Mouse (Mus musculus): ENCODE data around the gene Col11a2. TPM values are rescaled to one million over a fixed set of nuclear protein-coding genes. Genes with fewer than 3 reads are reported as not detected.

The Col11a2 gene
- polyA plus RNA-seq, 1 experiment from 2014 or later = 1.6 TPM

DNA sequence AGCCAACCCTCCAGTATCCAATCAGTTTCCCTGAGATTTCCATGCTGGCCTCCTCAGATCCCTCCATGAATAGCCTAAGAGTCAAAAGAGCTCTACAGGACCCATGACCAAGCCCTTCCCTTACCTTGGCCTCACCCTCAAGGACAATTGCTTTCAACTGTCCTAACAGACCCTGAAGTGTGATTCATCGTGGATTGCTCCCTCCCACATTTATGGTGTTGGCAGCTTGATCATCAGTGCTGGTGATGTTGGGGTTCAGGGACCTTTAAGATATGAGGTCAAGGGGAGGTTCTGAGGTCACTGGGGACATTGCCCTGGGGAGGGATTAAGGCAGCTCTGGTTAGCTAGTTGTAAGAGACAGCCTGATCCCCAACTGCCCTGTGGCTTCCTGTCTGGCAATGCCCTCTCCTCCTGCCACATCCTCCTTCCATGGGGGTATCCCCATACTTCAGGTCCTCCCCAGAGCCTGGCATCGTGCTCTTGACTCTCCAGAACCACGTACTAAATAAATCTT is 57.3 kb downstream of the Col11a2 start:
- H3K4me3 ChIP-seq (replicated peaks; ENCODE audit: low read depth, low read length) = no peak overlapping the region
- H3K9me3 ChIP-seq (replicated peaks; ENCODE audit: low read length) = no peaks in the 10 kb centered on the region
- no peak overlapping the region for H3K4me2 ChIP-seq (ENCODE audit: low read length)
- WGBS = 69% methylated on average over 3 of the region's 3 CpGs
- H3K9ac ChIP-seq (ENCODE audit: low read depth, low read length) = no peak overlapping the region
- DNase-seq (ENCODE audit: low spot score) (no peak), ATAC-seq (replicated peaks; ENCODE audit: low FRiP score, low read depth) (no peak)
- H3K27me3 ChIP-seq (ENCODE audit: insufficient read depth, low read length) = no peaks in the 10 kb centered on the region
- no peak for TF ChIP-seq CTCF (IDR thresholded peaks at IDR 0.05; ENCODE audit: low read depth)
- peaks cover 5% of the 10 kb centered on the region; the same call in 1 of the 2 replicates for H3K4me1 ChIP-seq (replicated peaks; ENCODE audit: insufficient read depth, low read length)
- H3K36me3 ChIP-seq (ENCODE audit: insufficient read depth, low read length) = no peaks in the 10 kb centered on the region
- H3K27ac ChIP-seq = no peak overlapping the region

DNA sequence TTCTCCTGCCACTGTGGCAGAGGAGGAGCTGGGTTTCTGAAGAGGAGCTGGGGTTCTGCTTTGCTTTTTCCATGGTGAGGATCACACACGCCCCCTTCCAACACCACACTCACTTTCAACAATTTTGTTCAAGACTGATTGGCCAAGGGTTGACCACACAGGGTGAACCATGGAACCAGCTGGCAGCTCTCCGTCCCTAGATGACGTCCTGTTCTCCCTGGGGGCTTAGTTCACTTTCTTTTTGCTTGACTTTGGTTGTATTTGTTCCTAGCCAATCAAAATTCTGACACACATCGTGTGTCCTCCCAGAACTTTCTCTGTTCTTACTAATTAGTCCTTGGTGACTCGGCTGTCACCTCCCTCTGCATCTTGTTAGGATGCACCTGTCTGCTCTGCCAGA is 58.0 kb downstream of the Col11a2 start:
- Histone ChIP-seq H3K4me2 (ENCODE audit: low read length) (no peak overlapping the region), H3K4me1 (replicated peaks; ENCODE audit: insufficient read depth, low read length) (peaks cover 5% of the 10 kb centered on the region; the same call in 1 of the 2 replicates), H3K36me3 (ENCODE audit: insufficient read depth, low read length) (no peaks in the 10 kb centered on the region), H3K27ac (no peak overlapping the region), H3K27me3 (ENCODE audit: insufficient read depth, low read length) (no peaks in the 10 kb centered on the region), H3K4me3 (replicated peaks; ENCODE audit: low read depth, low read length) (no peak overlapping the region), H3K9me3 (replicated peaks; ENCODE audit: low read length) (no peaks in the 10 kb centered on the region), H3K9ac (ENCODE audit: low read depth, low read length) (no peak overlapping the region)
- ATAC-seq (replicated peaks; ENCODE audit: low FRiP score, low read depth) (no peak), DNase-seq (ENCODE audit: low spot score) (no peak)
- 54% methylated on average over 5 of the region's 5 CpGs for WGBS
- TF ChIP-seq CTCF (IDR thresholded peaks at IDR 0.05; ENCODE audit: low read depth) = no peak

DNA sequence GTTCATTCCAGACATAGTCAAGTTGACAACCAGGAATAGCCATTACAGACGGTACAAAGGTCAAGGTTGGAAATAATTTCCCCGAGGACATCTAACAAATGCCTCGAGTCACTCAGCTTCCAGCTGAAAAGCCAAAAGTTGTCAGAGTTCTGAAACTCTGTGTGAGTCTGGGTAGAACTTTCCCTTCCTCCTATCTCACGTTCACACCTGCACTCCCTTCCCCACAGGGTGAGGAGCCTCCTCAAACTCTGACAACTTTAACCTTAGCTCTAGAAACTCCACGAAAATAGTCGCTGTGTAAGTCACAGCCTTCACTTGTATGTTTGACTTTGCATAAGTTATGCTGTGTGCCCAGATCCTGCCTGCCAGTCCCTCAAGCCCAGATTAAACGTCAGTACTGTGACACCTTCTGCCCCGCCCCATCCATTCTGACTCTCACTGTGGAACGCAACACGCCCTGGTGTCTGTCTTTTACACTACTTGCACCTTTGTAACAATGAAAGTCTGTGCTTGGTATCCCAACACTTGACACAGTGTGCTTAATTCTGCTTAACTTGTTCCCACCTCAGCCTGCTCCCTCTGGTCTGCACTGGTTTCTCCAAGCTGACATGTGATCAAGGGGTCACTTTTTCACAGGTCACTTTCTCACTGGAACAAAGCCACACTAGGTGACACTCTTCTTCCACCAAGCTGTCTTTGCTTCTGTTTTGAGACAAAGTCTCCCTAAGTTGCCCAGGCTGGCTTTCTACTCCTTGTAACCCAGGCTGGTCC is 59.7 kb downstream of the Col11a2 start:
- Histone ChIP-seq H3K4me3 (replicated peaks; ENCODE audit: low read depth, low read length) (no peak overlapping the region), H3K4me1 (replicated peaks; ENCODE audit: insufficient read depth, low read length) (peaks cover 5% of the 10 kb centered on the region; the same call in 1 of the 2 replicates), H3K9ac (ENCODE audit: low read depth, low read length) (no peak overlapping the region), H3K9me3 (replicated peaks; ENCODE audit: low read length) (no peaks in the 10 kb centered on the region), H3K4me2 (ENCODE audit: low read length) (no peak overlapping the region), H3K27ac (peak overlapping the region; percentile 21; the same call in 1 of the 2 replicates), H3K27me3 (ENCODE audit: insufficient read depth, low read length) (no peaks in the 10 kb centered on the region), H3K36me3 (ENCODE audit: insufficient read depth, low read length) (no peaks in the 10 kb centered on the region)
- DNase-seq (ENCODE audit: low spot score) (no peak), ATAC-seq (replicated peaks; ENCODE audit: low FRiP score, low read depth) (peak; percentile 37; the same call in 1 of the 2 replicates)
- WGBS = 40% methylated on average over 10 of the region's 10 CpGs
- TF ChIP-seq CTCF (IDR thresholded peaks at IDR 0.05; ENCODE audit: low read depth) = no peak

DNA sequence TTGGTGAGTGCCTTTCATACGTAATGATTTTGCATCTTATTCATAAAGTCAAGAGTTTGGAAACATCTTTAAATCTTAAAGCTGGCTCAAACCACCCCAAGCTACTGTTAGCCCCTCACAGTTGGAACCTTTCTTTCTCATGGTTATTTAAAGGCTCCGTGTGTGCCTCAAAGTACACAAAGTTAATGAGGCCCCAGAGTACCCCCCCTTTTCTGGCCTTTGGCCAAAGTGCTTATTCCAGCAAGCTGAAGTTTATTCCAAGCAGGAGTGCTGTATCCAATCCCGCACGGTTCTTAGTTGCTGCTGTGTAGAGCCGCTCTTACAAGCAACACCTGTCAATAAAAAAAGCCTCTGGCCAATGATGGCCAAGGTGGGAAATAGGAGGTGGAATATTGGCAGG is 60.3 kb downstream of the Col11a2 start:
- DNase-seq (ENCODE audit: low spot score) = no peak
- ATAC-seq (replicated peaks; ENCODE audit: low FRiP score, low read depth) = no peak
- WGBS = 46% methylated on average over 5 of the region's 5 CpGs

DNA sequence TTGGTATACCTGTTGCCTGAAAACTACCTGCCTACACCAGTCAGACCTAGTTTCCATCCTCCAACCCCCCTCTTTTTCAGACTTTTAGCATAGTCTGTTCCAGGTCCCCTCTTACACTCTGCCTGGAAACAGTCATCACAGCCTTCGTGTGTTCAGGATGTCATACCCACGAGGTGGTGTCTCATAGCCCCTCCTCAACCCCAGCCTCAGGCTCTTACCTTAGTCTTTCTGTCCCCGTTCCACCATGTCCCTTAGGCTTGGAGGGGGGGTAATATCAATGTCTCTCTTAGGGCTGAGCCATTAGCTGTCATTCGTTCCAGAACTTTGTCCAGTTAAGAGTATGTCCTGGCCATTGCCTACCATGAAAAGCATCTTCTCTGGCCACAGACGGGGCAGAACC is 61.9 kb downstream of the Col11a2 start:
- H3K4me1 ChIP-seq (replicated peaks; ENCODE audit: insufficient read depth, low read length) = peaks cover 5% of the 10 kb centered on the region; the same call in 1 of the 2 replicates
- no peak overlapping the region for H3K4me2 ChIP-seq (ENCODE audit: low read length)
- H3K4me3 ChIP-seq (replicated peaks; ENCODE audit: low read depth, low read length) = no peak overlapping the region; the same call in 1 of the 2 replicates
- DNase-seq (ENCODE audit: low spot score) (no peak), ATAC-seq (replicated peaks; ENCODE audit: low FRiP score, low read depth) (no peak; the same call in 1 of the 2 replicates)
- H3K9ac ChIP-seq (ENCODE audit: low read depth, low read length) = no peak overlapping the region
- no peaks in the 10 kb centered on the region for H3K27me3 ChIP-seq (ENCODE audit: insufficient read depth, low read length)
- no peak overlapping the region for H3K27ac ChIP-seq
- TF ChIP-seq CTCF (IDR thresholded peaks at IDR 0.05; ENCODE audit: low read depth) = no peak
- 31% methylated on average over 5 of the region's 5 CpGs for WGBS
- no peaks in the 10 kb centered on the region for H3K9me3 ChIP-seq (replicated peaks; ENCODE audit: low read length)
- H3K36me3 ChIP-seq (ENCODE audit: insufficient read depth, low read length) = no peaks in the 10 kb centered on the region

More for the DNA sequence above, 60.3 kb downstream of the Col11a2 start:
- no peaks in the 10 kb centered on the region for H3K9me3 ChIP-seq (replicated peaks; ENCODE audit: low read length)
- H3K4me2 ChIP-seq (ENCODE audit: low read length) = no peak overlapping the region
- peaks cover 5% of the 10 kb centered on the region; the same call in 1 of the 2 replicates for H3K4me1 ChIP-seq (replicated peaks; ENCODE audit: insufficient read depth, low read length)
- H3K27me3 ChIP-seq (ENCODE audit: insufficient read depth, low read length) = no peaks in the 10 kb centered on the region
- no peak for TF ChIP-seq CTCF (IDR thresholded peaks at IDR 0.05; ENCODE audit: low read depth)
- H3K9ac ChIP-seq (ENCODE audit: low read depth, low read length) = no peak overlapping the region
- H3K27ac ChIP-seq = no peak overlapping the region; the same call in 1 of the 2 replicates
- H3K36me3 ChIP-seq (ENCODE audit: insufficient read depth, low read length) = no peaks in the 10 kb centered on the region
- H3K4me3 ChIP-seq (replicated peaks; ENCODE audit: low read depth, low read length) = no peak overlapping the region

DNA sequence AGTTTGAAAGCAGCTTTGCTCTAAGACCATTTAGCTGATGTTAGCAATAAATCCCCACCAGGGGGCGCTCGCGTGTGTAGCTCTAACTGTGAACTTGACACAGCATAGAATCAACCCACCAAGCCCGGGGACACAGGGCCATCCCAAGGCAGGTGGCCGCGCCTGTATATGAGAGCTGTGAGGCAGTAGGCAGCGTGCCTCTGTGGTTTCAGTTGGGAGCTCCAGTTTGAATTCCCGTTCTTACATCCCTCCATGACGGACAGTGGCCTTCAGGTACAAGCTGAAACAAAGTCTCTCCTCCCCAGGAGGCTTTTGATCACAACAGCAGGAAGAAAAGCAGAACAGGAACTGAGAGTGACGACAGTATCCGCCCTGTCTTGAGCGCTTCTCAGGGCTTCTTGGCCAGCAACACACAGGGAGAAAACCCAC is 62.4 kb downstream of the Col11a2 start:
- H3K27me3 ChIP-seq (ENCODE audit: insufficient read depth, low read length) = no peaks in the 10 kb centered on the region
- TF ChIP-seq CTCF (IDR thresholded peaks at IDR 0.05; ENCODE audit: low read depth) = peak; percentile 92
- peaks cover 5% of the 10 kb centered on the region; the same call in 1 of the 2 replicates for H3K4me1 ChIP-seq (replicated peaks; ENCODE audit: insufficient read depth, low read length)
- peak; percentile 94 for DNase-seq (ENCODE audit: low spot score)
- 8% methylated on average over 12 of the region's 12 CpGs for WGBS
- H3K9ac ChIP-seq (ENCODE audit: low read depth, low read length) = no peak overlapping the region
- H3K4me3 ChIP-seq (replicated peaks; ENCODE audit: low read depth, low read length) = peak overlapping the region; percentile 11; the same call in 1 of the 2 replicates
- peak overlapping the region; percentile 43; the same call in 1 of the 2 replicates for H3K4me2 ChIP-seq (ENCODE audit: low read length)
- H3K27ac ChIP-seq = no peak overlapping the region
- H3K9me3 ChIP-seq (replicated peaks; ENCODE audit: low read length) = no peaks in the 10 kb centered on the region
- ATAC-seq (replicated peaks; ENCODE audit: low FRiP score, low read depth) = peak; percentile 71; the same call in 1 of the 2 replicates
- H3K36me3 ChIP-seq (ENCODE audit: insufficient read depth, low read length) = no peaks in the 10 kb centered on the region

Measured in kidney, postnatal 0 days (tissue).